Mouse (Mus musculus) ES-Bruce4 (cell line): Measurements from ENCODE around the gene Slc2a3. TPM values are rescaled to one million over a fixed set of nuclear protein-coding genes. Genes with fewer than 3 reads are reported as not detected.
A peak's percentile ranks its signal among the peaks of the same experiment; 100 is the strongest.

Experiments used
- H3K27ac ChIP-seq: 2 replicates; pipeline ENCODE4 v1.5.1; 2012; ENCODE audit warnings: low read length, inconsistent platforms; ENCODE audit not compliant: insufficient read depth
- H3K27me3 ChIP-seq: 2 replicates; pipeline ENCODE4 v1.6.1; 2012; ENCODE audit warnings: mild to moderate bottlenecking, low read length, inconsistent platforms; ENCODE audit not compliant: control insufficient read depth, poor library complexity, insufficient read depth, severe bottlenecking
- H3K36me3 ChIP-seq: 2 replicates; pipeline ENCODE4 v1.6.1; 2012; ENCODE audit warnings: inconsistent platforms, mild to moderate bottlenecking, low read length, moderate library complexity; ENCODE audit not compliant: control insufficient read depth, poor library complexity, insufficient read depth, severe bottlenecking
- H3K4me1 ChIP-seq: one replicate; pipeline ENCODE4 v1.8.1; 2011; ENCODE audit warnings: low read length; ENCODE audit not compliant: control insufficient read depth, insufficient read depth
- H3K4me3 ChIP-seq: 2 replicates; pipeline ENCODE4 v1.5.1; 2011; ENCODE audit warnings: low read depth, mild to moderate bottlenecking, low read length
- H3K9ac ChIP-seq: 2 replicates; pipeline ENCODE4 v1.6.1; 2012; ENCODE audit warnings: low read depth, mild to moderate bottlenecking, inconsistent platforms; ENCODE audit not compliant: poor library complexity, severe bottlenecking
- H3K9me3 ChIP-seq: replicated peaks from 2 replicates; pipeline ENCODE4 v1.6.1; 2012; ENCODE audit warnings: mild to moderate bottlenecking, low read length, inconsistent platforms; ENCODE audit not compliant: control insufficient read depth, poor library complexity, insufficient read depth, severe bottlenecking
- CTCF ChIP-seq: IDR thresholded peaks from one replicate; pipeline ENCODE4 v1.8.1; 2011; ENCODE audit warnings: low read depth, low read length
- EP300 ChIP-seq: IDR thresholded peaks from 2 replicates; pipeline ENCODE4 v1.6.1; 2011; ENCODE audit warnings: low read depth, low read length; ENCODE audit not compliant: insufficient read depth
- POLR2A ChIP-seq: IDR thresholded peaks from one replicate; pipeline ENCODE4 v1.8.1; 2011; ENCODE audit warnings: low read length; ENCODE audit not compliant: insufficient read depth
- polyA plus RNA-seq: library from polyadenylated mRNA; stranded (reverse); fragments of >200 nt; gene quantifications from 2 replicates; pipeline ENCODE4 v1.2.4, GENCODE M21; 2011; ENCODE audit warnings: low read depth; ENCODE audit not compliant: missing spikeins, insufficient read depth, insufficient read length

The Slc2a3 gene
- polyA plus RNA-seq, 1 experiment: 1,686 TPM

GRCm38 (mm10) chr6:122811771-122812600 is 10.5 kb upstream of the Slc2a3 start:
- Histone ChIP-seq H3K9ac (peak overlapping the region; percentile 88), H3K4me1 (no peaks in the 10 kb centered on the region), H3K27me3 (no peaks in the 10 kb centered on the region), H3K27ac (peak overlapping the region; percentile 84), H3K4me3 (peak overlapping the region; percentile 59), H3K9me3 (no peaks in the 10 kb centered on the region), H3K36me3 (no peaks in the 10 kb centered on the region)
- TF ChIP-seq CTCF (no peak), EP300 (no peak), POLR2A (no peak)

- H3K9ac ChIP-seq: peak overlapping the region; percentile 88
- H3K4me3 ChIP-seq: peak overlapping the region; percentile 62
- TF ChIP-seq POLR2A (no peak), EP300 (no peak), CTCF (no peak)
- H3K9me3 ChIP-seq: no peaks in the 10 kb centered on the region
- no peaks in the 10 kb centered on the region for H3K27me3 ChIP-seq
- no peaks in the 10 kb centered on the region for H3K36me3 ChIP-seq
- H3K27ac ChIP-seq: peak overlapping the region; percentile 84
- no peaks in the 10 kb centered on the region for H3K4me1 ChIP-seq
These were observed 9.8 kb upstream of the Slc2a3 start for GRCm38 (mm10) chr6:122811280-122811652.

GRCm38 (mm10) chr6:122810615-122811279 is 9.3 kb upstream of the Slc2a3 start:
- Histone ChIP-seq H3K27me3 (no peaks in the 10 kb centered on the region), H3K36me3 (no peaks in the 10 kb centered on the region), H3K9me3 (no peaks in the 10 kb centered on the region), H3K9ac (peak overlapping the region; percentile 91), H3K4me3 (peak overlapping the region; percentile 100), H3K27ac (peak overlapping the region; percentile 98), H3K4me1 (no peaks in the 10 kb centered on the region)
- TF ChIP-seq CTCF: no peak
- TF ChIP-seq POLR2A: peak; percentile 31
- 0 out of 2 replicates have a peak, but pooled peaks have one; percentile 42 for TF ChIP-seq EP300

GRCm38 (mm10) chr6:122810022-122810614 is 8.7 kb upstream of the Slc2a3 start:
- H3K4me1 ChIP-seq: no peaks in the 10 kb centered on the region
- peak overlapping the region; percentile 91 for H3K9ac ChIP-seq
- H3K36me3 ChIP-seq: no peaks in the 10 kb centered on the region
- H3K4me3 ChIP-seq: peak overlapping the region; percentile 100
- H3K9me3 ChIP-seq: no peaks in the 10 kb centered on the region
- H3K27ac ChIP-seq: peak overlapping the region; percentile 98
- TF ChIP-seq CTCF: no peak
- TF ChIP-seq EP300: no peak
- no peak for TF ChIP-seq POLR2A
- H3K27me3 ChIP-seq: no peaks in the 10 kb centered on the region

GRCm38 (mm10) chr6:122804418-122804817 is 3.0 kb upstream of the Slc2a3 start:
- Histone ChIP-seq H3K36me3 (no peaks in the 10 kb centered on the region), H3K27me3 (no peaks in the 10 kb centered on the region), H3K4me1 (no peaks in the 10 kb centered on the region), H3K9ac (no peak overlapping the region), H3K9me3 (no peaks in the 10 kb centered on the region), H3K4me3 (no peak overlapping the region), H3K27ac (no peak overlapping the region)
- TF ChIP-seq EP300: no peak
- TF ChIP-seq CTCF: peak; percentile 45
- TF ChIP-seq POLR2A: no peak
